ENCODE assay signal across 9 mouse cellular contexts in genomic region chr19:32319531-32320365, GRCm38 (mm10).
DNase-seq lines count a peak whose midpoint lies in the region; ATAC-seq and TF ChIP-seq lines count a peak whose summit lies in the region.
"Had no signal": no experiment of that assay in that cellular context is flagged by ENCODE, and none has a peak within 500 bp of the region (broad histone marks: within the 10 kb centered on the region; RNA-seq: fewer than 3 reads in every experiment).

No protein-coding gene starts in this region.

- no peaks in the 10 kb centered on the region for H3K36me3 ChIP-seq in midbrain, postnatal 0 days (ENCODE audit: insufficient read depth, low read length)
- no peaks in the 10 kb centered on the region for H3K36me3 ChIP-seq in midbrain, embryonic 14.5 days (ENCODE audit: control insufficient read depth, insufficient read depth, low read length)
- no peaks in the 10 kb centered on the region for H3K36me3 ChIP-seq in liver, embryonic 16.5 days (ENCODE audit: control insufficient read depth, insufficient read depth)

- DNase-seq in midbrain, postnatal 0 days (ENCODE audit: low spot score), result peak; percentile 13
- DNase-seq in midbrain, embryonic 14.5 days, result no peak
- no peak for DNase-seq in T-cell, adult 2 months (ENCODE audit: low spot score)
- no peak for DNase-seq in left cerebral cortex, adult 2 months (ENCODE audit: extremely low spot score in 1 of 2, low spot score in 2 of 2)
- no peak for DNase-seq in right cerebral cortex, postnatal 14 days

- intact Hi-C loops in left cerebral cortex, adult 2 months (cut with DNase I), result loop anchor here (5.0 to 10.0 kb wide), 3 partner anchors 37 to 107 kb away; partner anchors contain the start of gene Sgms1

- H3K27me3 ChIP-seq in midbrain, postnatal 0 days (ENCODE audit: insufficient read depth, low read length), result no peaks in the 10 kb centered on the region
- H3K27me3 ChIP-seq in midbrain, embryonic 14.5 days (ENCODE audit: control insufficient read depth, insufficient read depth, low read length), result no peaks in the 10 kb centered on the region
- no peaks in the 10 kb centered on the region for H3K27me3 ChIP-seq in liver, embryonic 16.5 days (ENCODE audit: control insufficient read depth, insufficient read depth, low read depth, low read length)

- H3K9ac ChIP-seq in midbrain, postnatal 0 days (replicated peaks; ENCODE audit: low read length, poor library complexity, severe bottlenecking), result no peak overlapping the region
- H3K9ac ChIP-seq in midbrain, embryonic 14.5 days (replicated peaks; ENCODE audit: low read length), result no peak overlapping the region
- no peak overlapping the region for H3K9ac ChIP-seq in liver, embryonic 16.5 days (ENCODE audit: low read depth, low read length)

- no peak for TF ChIP-seq CTCF in midbrain, postnatal 0 days (IDR thresholded peaks at IDR 0.05)
- TF ChIP-seq CTCF in left cerebral cortex, adult 2 months (IDR thresholded peaks at IDR 0.05), result no peak

- H3K4me3 ChIP-seq in midbrain, postnatal 0 days (ENCODE audit: low read depth, low read length), result no peak overlapping the region
- no peak overlapping the region for H3K4me3 ChIP-seq in midbrain, embryonic 14.5 days (replicated peaks; ENCODE audit: low read depth, low read length)
- H3K4me3 ChIP-seq in liver, embryonic 16.5 days (ENCODE audit: low read depth, low read length), result no peak overlapping the region
- H3K4me3 ChIP-seq in left cerebral cortex, adult 2 months, result no peak overlapping the region
- H3K4me3 ChIP-seq: erythroblast, embryonic 14.5 days had no signal

- no peak for ATAC-seq in midbrain, postnatal 0 days (ENCODE audit: low FRiP score)
- ATAC-seq in midbrain, embryonic 14.5 days (ENCODE audit: low FRiP score, low TSS enrichment), result no peak
- 0 out of 2 replicates have a peak, but pooled peaks have one; percentile 6 for ATAC-seq in erythroid progenitor cell, adult 5-6 weeks (replicated peaks; ENCODE audit: low FRiP score, poor library complexity, severe bottlenecking)
- ATAC-seq in liver, embryonic 16.5 days (ENCODE audit: low read depth), result no peak
- ATAC-seq: midbrain, embryonic 16.5 days had no signal

- H3K4me2 ChIP-seq in midbrain, postnatal 0 days (ENCODE audit: low read depth, low read length, poor library complexity, severe bottlenecking), result no peak overlapping the region
- H3K4me2 ChIP-seq in midbrain, embryonic 14.5 days (ENCODE audit: low read length), result no peak overlapping the region
- peak overlapping the region; percentile 27; the same call in 1 of the 2 replicates for H3K4me2 ChIP-seq in liver, embryonic 16.5 days (ENCODE audit: low read depth, low read length)

- no peaks in the 10 kb centered on the region for H3K4me1 ChIP-seq in midbrain, postnatal 0 days (ENCODE audit: insufficient read depth, low read length)
- H3K4me1 ChIP-seq in midbrain, embryonic 14.5 days (ENCODE audit: control insufficient read depth, insufficient read depth, low read length), result 0 out of 2 replicates have a peak, but pooled peaks cover 5% of the 10 kb centered on the region
- H3K4me1 ChIP-seq in liver, embryonic 16.5 days (ENCODE audit: control insufficient read depth, low read depth, low read length), result peaks cover 18% of the 10 kb centered on the region

- H3K9me3 ChIP-seq in midbrain, postnatal 0 days (ENCODE audit: low read length), result no peaks in the 10 kb centered on the region
- no peaks in the 10 kb centered on the region for H3K9me3 ChIP-seq in midbrain, embryonic 14.5 days (ENCODE audit: control insufficient read depth, low read length)
- no peaks in the 10 kb centered on the region for H3K9me3 ChIP-seq in liver, embryonic 16.5 days (replicated peaks; ENCODE audit: control insufficient read depth, low read length)

- no peak overlapping the region for H3K27ac ChIP-seq in midbrain, postnatal 0 days (ENCODE audit: low read depth, low read length)
- H3K27ac ChIP-seq in midbrain, embryonic 14.5 days (replicated peaks; ENCODE audit: low read depth, low read length), result no peak overlapping the region
- peak overlapping the region; percentile 24; the same call in 1 of the 2 replicates for H3K27ac ChIP-seq in liver, embryonic 16.5 days (ENCODE audit: low read length)
- no peak overlapping the region; the same call in 1 of the 2 replicates for H3K27ac ChIP-seq in left cerebral cortex, adult 2 months

- WGBS in midbrain, postnatal 0 days, result 78% methylated on average over 12 of the region's 12 CpGs
- 84% methylated on average over 12 of the region's 12 CpGs for WGBS in midbrain, embryonic 14.5 days
- WGBS in liver, embryonic 16.5 days (ENCODE audit: insufficient replicate concordance), result 52% methylated on average over 12 of the region's 12 CpGs
